Mouse (Mus musculus): ENCODE measurements at regions not wholly inside any gene's neighbourhood (a gene's known extent, or its start where the extent isn't known, plus 50 kb on each side); places are given as distances from the start of the nearest gene placed in this dataset.

DNA sequence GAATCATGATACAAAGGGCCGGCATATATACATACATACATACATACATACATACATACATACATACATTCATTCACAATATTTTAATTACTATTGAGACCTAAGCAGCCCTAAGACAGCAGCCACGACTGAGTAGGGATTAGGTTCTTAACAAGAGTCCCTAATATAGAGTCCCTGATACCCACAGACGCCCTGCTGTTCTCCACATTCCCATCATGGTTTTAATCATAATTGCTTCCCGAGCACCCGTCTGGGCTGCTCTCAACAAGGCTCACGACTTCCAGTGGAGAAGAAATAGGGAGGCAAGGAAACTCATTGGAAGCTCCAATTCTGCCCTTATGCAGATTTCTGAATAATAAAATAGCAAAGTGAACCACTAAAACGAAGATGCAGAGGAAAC lies 120.6 kb upstream of the Chmp2b start:
- Histone ChIP-seq H3K27me3 (ENCODE audit: control insufficient read depth, insufficient read depth, low read length) (no peaks in the 10 kb centered on the region), H3K27ac (ENCODE audit: insufficient read depth, low read depth, low read length) (no peak overlapping the region), H3K4me1 (ENCODE audit: control insufficient read depth, insufficient read depth, insufficient read length, low read length) (no peaks in the 10 kb centered on the region), H3K4me3 (ENCODE audit: low read depth, low read length) (no peak overlapping the region), H3K36me3 (ENCODE audit: control insufficient read depth, insufficient read depth, low read length) (no peaks in the 10 kb centered on the region)
- TF ChIP-seq POLR2A (IDR thresholded peaks at IDR 0.05; ENCODE audit: low read depth, low read length) (no peak), CTCF (IDR thresholded peaks at IDR 0.05; ENCODE audit: extremely low read depth, insufficient read length, insufficient replicate concordance, low read depth, low read length) (no peak)
- 73% methylated on average over 7 of the region's 7 CpGs for WGBS

GRCm38 (mm10) chr16:65683703-65684320 lies 121.3 kb upstream of the Chmp2b start:
- no peak overlapping the region for H3K4me3 ChIP-seq (ENCODE audit: low read depth, low read length)
- no peaks in the 10 kb centered on the region for H3K4me1 ChIP-seq (ENCODE audit: control insufficient read depth, insufficient read depth, insufficient read length, low read length)
- no peak overlapping the region for H3K27ac ChIP-seq (ENCODE audit: insufficient read depth, low read depth, low read length)
- no peak for TF ChIP-seq POLR2A (IDR thresholded peaks at IDR 0.05; ENCODE audit: low read depth, low read length)
- TF ChIP-seq CTCF (IDR thresholded peaks at IDR 0.05; ENCODE audit: extremely low read depth, insufficient read length, insufficient replicate concordance, low read depth, low read length) = no peak
- no peaks in the 10 kb centered on the region for H3K36me3 ChIP-seq (ENCODE audit: control insufficient read depth, insufficient read depth, low read length)
- H3K27me3 ChIP-seq (ENCODE audit: control insufficient read depth, insufficient read depth, low read length) = no peaks in the 10 kb centered on the region

DNA sequence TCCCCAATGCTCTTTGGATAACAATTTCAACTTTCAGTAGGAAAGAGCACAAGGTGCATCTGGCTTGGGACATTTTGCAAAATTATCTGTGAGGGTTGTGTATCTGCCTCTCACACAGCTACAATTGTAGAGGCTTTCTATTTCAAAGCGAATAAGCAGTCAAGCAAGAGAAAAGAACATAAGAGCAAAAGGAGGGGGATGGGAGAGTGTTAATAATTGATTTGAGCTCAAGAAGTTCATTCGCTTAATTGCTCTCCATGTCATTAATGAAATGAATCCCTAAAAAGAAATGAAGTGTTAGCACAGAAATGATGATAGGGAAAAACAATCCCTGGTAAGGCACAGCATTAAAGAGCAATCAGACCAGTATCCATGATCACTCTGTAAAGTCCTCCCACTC lies 121.4 kb upstream of the Vgll3 start:
- Histone ChIP-seq H3K36me3 (ENCODE audit: control insufficient read depth, insufficient read depth, low read length) (no peaks in the 10 kb centered on the region), H3K4me3 (ENCODE audit: low read depth, low read length) (no peak overlapping the region), H3K27me3 (ENCODE audit: control insufficient read depth, insufficient read depth, low read length) (no peaks in the 10 kb centered on the region), H3K27ac (ENCODE audit: insufficient read depth, low read depth, low read length) (no peak overlapping the region), H3K4me1 (ENCODE audit: control insufficient read depth, insufficient read depth, insufficient read length, low read length) (no peaks in the 10 kb centered on the region)
- WGBS = 73% methylated on average over 2 of the region's 2 CpGs
- TF ChIP-seq CTCF (IDR thresholded peaks at IDR 0.05; ENCODE audit: extremely low read depth, insufficient read length, insufficient replicate concordance, low read depth, low read length) (no peak), POLR2A (IDR thresholded peaks at IDR 0.05; ENCODE audit: low read depth, low read length) (no peak)

DNA sequence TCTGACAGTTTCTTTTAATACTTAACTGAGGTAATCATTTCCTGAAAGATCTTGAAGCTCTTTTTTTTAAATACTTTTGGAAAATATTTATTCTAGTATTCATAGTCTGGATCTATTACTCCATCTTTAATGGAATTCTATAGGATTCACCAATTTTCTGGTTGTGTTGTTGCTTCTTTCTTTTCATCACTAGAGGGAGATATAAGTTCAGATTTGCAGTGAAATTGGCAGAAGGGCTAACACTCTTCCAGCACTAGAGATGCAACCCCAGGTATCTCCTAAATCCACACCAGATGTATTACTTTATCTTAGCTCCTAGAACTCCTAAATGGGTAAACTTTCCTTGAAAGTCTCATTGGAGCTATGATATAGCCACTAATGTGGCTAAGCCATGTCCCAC lies 99.4 kb upstream of the Vgll3 start:
- Histone ChIP-seq H3K27me3 (ENCODE audit: control insufficient read depth, insufficient read depth, low read length) (no peaks in the 10 kb centered on the region), H3K4me1 (ENCODE audit: control insufficient read depth, insufficient read depth, insufficient read length, low read length) (no peaks in the 10 kb centered on the region), H3K4me3 (ENCODE audit: low read depth, low read length) (no peak overlapping the region), H3K36me3 (ENCODE audit: control insufficient read depth, insufficient read depth, low read length) (no peaks in the 10 kb centered on the region), H3K27ac (ENCODE audit: insufficient read depth, low read depth, low read length) (no peak overlapping the region)
- no peak for TF ChIP-seq CTCF (IDR thresholded peaks at IDR 0.05; ENCODE audit: extremely low read depth, insufficient read length, insufficient replicate concordance, low read depth, low read length)
- no peak for TF ChIP-seq POLR2A (IDR thresholded peaks at IDR 0.05; ENCODE audit: low read depth, low read length)

DNA sequence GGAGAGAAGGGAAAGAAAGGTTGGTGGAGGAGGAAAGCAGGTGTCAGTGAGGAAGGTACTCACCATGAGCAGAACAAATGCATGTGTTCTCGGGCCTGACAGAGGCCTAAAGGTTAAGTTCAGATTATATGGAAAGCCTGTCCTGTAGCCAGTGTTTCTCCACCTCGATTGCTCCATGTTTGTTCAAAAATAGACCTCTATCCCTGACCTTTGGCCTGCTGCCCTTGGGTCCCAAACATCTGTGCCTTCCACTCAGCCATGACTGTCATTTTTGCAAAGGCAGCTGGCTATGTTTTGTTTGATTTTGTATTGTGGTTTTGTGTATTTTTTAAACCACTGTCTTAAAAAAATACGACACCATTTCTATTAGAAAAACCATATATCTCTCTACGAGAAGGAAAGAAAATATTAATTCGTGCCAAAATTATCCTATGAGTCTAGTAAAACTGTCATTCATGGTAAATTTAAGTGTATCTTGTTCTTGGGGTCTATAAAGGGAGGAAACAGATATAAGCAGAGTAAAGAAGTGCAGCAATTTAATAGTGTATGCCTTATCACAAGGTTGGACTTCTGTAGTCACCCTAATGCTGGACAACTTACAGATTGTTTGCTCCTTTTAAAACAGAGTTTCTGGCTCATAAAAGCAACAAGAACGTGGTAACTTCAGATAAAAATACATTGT lies 96.1 kb upstream of the Vgll3 start:
- Histone ChIP-seq H3K4me3 (ENCODE audit: low read depth, low read length) (no peak overlapping the region), H3K4me1 (ENCODE audit: control insufficient read depth, insufficient read depth, insufficient read length, low read length) (no peaks in the 10 kb centered on the region), H3K36me3 (ENCODE audit: control insufficient read depth, insufficient read depth, low read length) (no peaks in the 10 kb centered on the region), H3K27ac (ENCODE audit: insufficient read depth, low read depth, low read length) (no peak overlapping the region), H3K27me3 (ENCODE audit: control insufficient read depth, insufficient read depth, low read length) (no peaks in the 10 kb centered on the region)
- WGBS = 58% methylated on average over 6 of the region's 6 CpGs
- TF ChIP-seq CTCF (IDR thresholded peaks at IDR 0.05; ENCODE audit: extremely low read depth, insufficient read length, insufficient replicate concordance, low read depth, low read length) (no peak), POLR2A (IDR thresholded peaks at IDR 0.05; ENCODE audit: low read depth, low read length) (no peak)

DNA sequence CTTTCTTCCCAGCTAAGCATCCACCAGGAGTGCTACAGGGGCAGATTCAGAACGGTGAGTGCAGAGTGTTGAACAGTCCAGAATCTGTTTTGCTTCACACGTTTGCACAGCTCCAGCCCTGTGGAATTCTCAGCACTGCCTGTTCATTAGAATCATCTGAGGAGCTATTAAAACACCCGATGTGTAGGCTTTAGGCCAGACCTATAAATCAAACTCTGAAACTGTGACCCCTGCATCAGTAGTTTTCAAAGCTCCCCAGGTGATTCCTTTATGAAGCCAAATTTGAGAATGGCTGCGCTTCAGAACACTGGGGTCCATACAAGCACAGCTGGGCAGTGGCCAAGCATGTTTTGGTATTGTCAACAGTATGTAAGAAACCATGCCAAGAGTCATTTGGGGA lies 94.1 kb upstream of the Vgll3 start:
- no peaks in the 10 kb centered on the region for H3K36me3 ChIP-seq (ENCODE audit: control insufficient read depth, insufficient read depth, low read length)
- 59% methylated on average over 4 of the region's 4 CpGs for WGBS
- no peak for TF ChIP-seq CTCF (IDR thresholded peaks at IDR 0.05; ENCODE audit: extremely low read depth, insufficient read length, insufficient replicate concordance, low read depth, low read length)
- no peak for TF ChIP-seq POLR2A (IDR thresholded peaks at IDR 0.05; ENCODE audit: low read depth, low read length)
- H3K4me3 ChIP-seq (ENCODE audit: low read depth, low read length) = no peak overlapping the region
- H3K27ac ChIP-seq (ENCODE audit: insufficient read depth, low read depth, low read length) = no peak overlapping the region
- no peaks in the 10 kb centered on the region for H3K4me1 ChIP-seq (ENCODE audit: control insufficient read depth, insufficient read depth, insufficient read length, low read length)
- H3K27me3 ChIP-seq (ENCODE audit: control insufficient read depth, insufficient read depth, low read length) = no peaks in the 10 kb centered on the region

- no peak overlapping the region for H3K4me3 ChIP-seq (ENCODE audit: low read depth, low read length)
- H3K36me3 ChIP-seq (ENCODE audit: control insufficient read depth, insufficient read depth, low read length) = no peaks in the 10 kb centered on the region
- TF ChIP-seq POLR2A (IDR thresholded peaks at IDR 0.05; ENCODE audit: low read depth, low read length) (no peak), CTCF (IDR thresholded peaks at IDR 0.05; ENCODE audit: extremely low read depth, insufficient read length, insufficient replicate concordance, low read depth, low read length) (no peak)
- H3K4me1 ChIP-seq (ENCODE audit: control insufficient read depth, insufficient read depth, insufficient read length, low read length) = no peaks in the 10 kb centered on the region
- 77% methylated on average over 5 of the region's 5 CpGs for WGBS
- H3K27ac ChIP-seq (ENCODE audit: insufficient read depth, low read depth, low read length) = no peak overlapping the region
- no peaks in the 10 kb centered on the region for H3K27me3 ChIP-seq (ENCODE audit: control insufficient read depth, insufficient read depth, low read length)
Measured at GRCm38 (mm10) chr16:65725559-65726269, 89.3 kb upstream of the Vgll3 start.

Measured in small intestine, adult 2 months (tissue).